Comparison of ENCODE assay signal across 8 mouse cellular contexts in the genomic region with DNA sequence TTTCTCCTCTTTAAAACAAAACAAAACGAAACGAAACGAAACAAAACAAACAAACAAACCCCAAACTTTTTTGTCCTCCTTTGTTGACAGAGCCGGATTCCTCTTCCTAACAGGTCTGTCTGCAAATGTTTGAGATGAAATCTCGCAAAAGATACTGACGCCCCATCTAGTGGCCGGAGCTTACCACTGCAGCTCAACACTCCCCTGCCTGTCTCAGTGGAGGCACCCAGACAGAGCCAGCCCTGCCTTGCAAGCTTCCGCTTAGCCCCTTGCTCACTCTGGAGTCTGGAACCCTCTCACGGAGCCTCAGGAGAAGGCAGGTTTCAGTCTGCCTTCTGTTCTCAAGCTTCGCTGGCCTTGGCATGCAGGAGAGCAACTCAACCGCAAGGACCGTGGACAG. TPM values are rescaled to one million over a fixed set of nuclear protein-coding genes. Genes with fewer than 3 reads are reported as not detected.
A peak's percentile ranks its signal among the peaks of the same experiment; 100 is the strongest.
DNase-seq lines count a peak whose midpoint lies in the region; ATAC-seq and TF ChIP-seq lines count a peak whose summit lies in the region.

No protein-coding gene starts in this region.

- no peak overlapping the region for H3K9ac ChIP-seq in heart, embryonic 15.5 days
- no peak overlapping the region for H3K9ac ChIP-seq in liver, embryonic 14.5 days (replicated peaks)
- H3K9ac ChIP-seq in neural tube, embryonic 12.5 days: no peak overlapping the region

- peak; percentile 93 for TF ChIP-seq CTCF in E14TG2a.4 (conservative IDR thresholded peaks at IDR 0.05; ENCODE audit: low read length)
- peak; percentile 90 for TF ChIP-seq CTCF in liver, embryonic 14.5 days (IDR thresholded peaks at IDR 0.05; ENCODE audit: low read depth)
- peak; percentile 83; the same call in 1 of the 2 replicates for TF ChIP-seq CTCF in testis, adult 2 months (IDR thresholded peaks at IDR 0.05; ENCODE audit: control insufficient read depth, insufficient read depth, insufficient replicate concordance, low read depth, low read length)

- no peak for TF ChIP-seq EP300 in liver, embryonic 14.5 days (IDR thresholded peaks at IDR 0.05; ENCODE audit: low read depth)

- H3K36me3 ChIP-seq in E14TG2a.4 (ENCODE audit: insufficient read depth, low read length): peaks cover 19% of the 10 kb centered on the region
- H3K36me3 ChIP-seq in forebrain, embryonic 10.5 days (replicated peaks): peaks cover 24% of the 10 kb centered on the region
- peaks cover 22% of the 10 kb centered on the region for H3K36me3 ChIP-seq in heart, embryonic 15.5 days
- no peaks in the 10 kb centered on the region; the same call in none of the 2 replicates for H3K36me3 ChIP-seq in liver, embryonic 14.5 days (replicated peaks; ENCODE audit: control insufficient read depth, insufficient read depth, low read depth)
- H3K36me3 ChIP-seq in neural tube, embryonic 12.5 days: peaks cover 28% of the 10 kb centered on the region
- H3K36me3 ChIP-seq in testis, adult 2 months (ENCODE audit: control insufficient read depth, insufficient read depth, low read length): no peaks in the 10 kb centered on the region

- ATAC-seq in heart, embryonic 15.5 days (replicated peaks; ENCODE audit: insufficient number of reproducible peaks, insufficient read depth, low FRiP score, low read depth): 0 out of 2 replicates have a peak, but pooled peaks have one; percentile 44
- ATAC-seq in liver, embryonic 14.5 days (ENCODE audit: insufficient read depth): no peak; the same call in 1 of the 2 replicates
- peak; percentile 67 for ATAC-seq in neural tube, embryonic 12.5 days (ENCODE audit: low FRiP score, low read depth)

- H3K4me2 ChIP-seq in heart, embryonic 15.5 days: peak overlapping the region; percentile 48
- H3K4me2 ChIP-seq in liver, embryonic 14.5 days (ENCODE audit: low read depth): peak overlapping the region; percentile 30; the same call in 1 of the 2 replicates
- 0 out of 2 replicates have a peak overlapping the region, but pooled peaks have one; percentile 25 for H3K4me2 ChIP-seq in neural tube, embryonic 12.5 days (replicated peaks)

- H3K4me3 ChIP-seq in E14TG2a.4 (replicated peaks; ENCODE audit: low read length): 0 out of 2 replicates have a peak overlapping the region, but pooled peaks have one; percentile 7
- H3K4me3 ChIP-seq in forebrain, embryonic 10.5 days: no peak overlapping the region
- no peak overlapping the region for H3K4me3 ChIP-seq in heart, embryonic 15.5 days
- no peak overlapping the region for H3K4me3 ChIP-seq in liver, embryonic 14.5 days (ENCODE audit: insufficient read depth in 1 of 2, low read depth in 2 of 2, low read length in 2 of 2)
- no peak overlapping the region for H3K4me3 ChIP-seq in neural tube, embryonic 12.5 days
- no peak overlapping the region for H3K4me3 ChIP-seq in testis, adult 2 months (ENCODE audit: control insufficient read depth, low read depth, low read length)

- 5% methylated on average over 12 of the region's 12 CpGs for WGBS in forebrain, embryonic 10.5 days
- WGBS in heart, embryonic 15.5 days: 3% methylated on average over 12 of the region's 12 CpGs
- WGBS in liver, embryonic 14.5 days (ENCODE audit: insufficient replicate concordance): 5% methylated on average over 12 of the region's 12 CpGs
- WGBS in neural tube, embryonic 12.5 days: 6% methylated on average over 12 of the region's 12 CpGs

- peaks cover 26% of the 10 kb centered on the region for H3K27me3 ChIP-seq in E14TG2a.4 (ENCODE audit: insufficient read depth, low read length)
- H3K27me3 ChIP-seq in forebrain, embryonic 10.5 days (ENCODE audit: poor library complexity, severe bottlenecking): peaks cover 83% of the 10 kb centered on the region
- H3K27me3 ChIP-seq in heart, embryonic 15.5 days: peaks cover 27% of the 10 kb centered on the region
- peaks cover 23% of the 10 kb centered on the region for H3K27me3 ChIP-seq in liver, embryonic 14.5 days (ENCODE audit: control insufficient read depth, insufficient read depth, low read length)
- H3K27me3 ChIP-seq in neural tube, embryonic 12.5 days (replicated peaks): peaks cover 38% of the 10 kb centered on the region
- no peaks in the 10 kb centered on the region for H3K27me3 ChIP-seq in testis, adult 2 months (ENCODE audit: control insufficient read depth, insufficient read depth, low read length)

- H3K9me3 ChIP-seq in E14TG2a.4 (ENCODE audit: low read length): no peaks in the 10 kb centered on the region
- no peaks in the 10 kb centered on the region for H3K9me3 ChIP-seq in forebrain, embryonic 10.5 days
- no peaks in the 10 kb centered on the region for H3K9me3 ChIP-seq in heart, embryonic 15.5 days (replicated peaks)
- H3K9me3 ChIP-seq in liver, embryonic 14.5 days (ENCODE audit: control insufficient read depth, low read length): no peaks in the 10 kb centered on the region
- no peaks in the 10 kb centered on the region for H3K9me3 ChIP-seq in neural tube, embryonic 12.5 days

- peak; percentile 48 for DNase-seq in c-Kit-negative CD71-positive TER-119-positive erythroid progenitor cells, embryonic 14.5 days (ENCODE audit: low read depth, low spot score)
- DNase-seq in forebrain, embryonic 10.5 days (ENCODE audit: extremely low spot score, low spot score): peak; percentile 83
- DNase-seq in kidney, postnatal 25 days: peak; percentile 76 to 83
- peak; percentile 50 to 52 (median 50) for DNase-seq in liver, embryonic 14.5 days (ENCODE audit: low read depth in 3 of 3, low spot score in 3 of 3)

- TF ChIP-seq POLR2A in testis, adult 2 months (IDR thresholded peaks at IDR 0.05; ENCODE audit: control insufficient read depth, low read depth, low read length): no peak

- H3K4me1 ChIP-seq in E14TG2a.4 (replicated peaks; ENCODE audit: low read depth, low read length): peaks cover 61% of the 10 kb centered on the region
- H3K4me1 ChIP-seq in forebrain, embryonic 10.5 days: peaks cover 47% of the 10 kb centered on the region
- peaks cover 2% of the 10 kb centered on the region; the same call in 1 of the 2 replicates for H3K4me1 ChIP-seq in heart, embryonic 15.5 days (replicated peaks)
- H3K4me1 ChIP-seq in liver, embryonic 14.5 days (replicated peaks; ENCODE audit: control insufficient read depth in 2 of 2, insufficient read depth in 2 of 2, low read length in 1 of 2): no peaks in the 10 kb centered on the region
- H3K4me1 ChIP-seq in neural tube, embryonic 12.5 days: no peaks in the 10 kb centered on the region; the same call in none of the 2 replicates
- peaks cover 3% of the 10 kb centered on the region for H3K4me1 ChIP-seq in testis, adult 2 months (ENCODE audit: control insufficient read depth, insufficient read depth, low read length)

- H3K27ac ChIP-seq in forebrain, embryonic 10.5 days: no peak overlapping the region
- no peak overlapping the region for H3K27ac ChIP-seq in heart, embryonic 15.5 days
- H3K27ac ChIP-seq in liver, embryonic 14.5 days: no peak overlapping the region
- H3K27ac ChIP-seq in neural tube, embryonic 12.5 days: no peak overlapping the region
- H3K27ac ChIP-seq in testis, adult 2 months (ENCODE audit: control insufficient read depth, insufficient read depth, low read depth, low read length): no peak overlapping the region

RNA-seq across cellular contexts. Expression of gene Tfap2e, which starts 5.4 kb away (rescaled TPM):
- 0.06 TPM in 1 of 2 replicates, not detected in the other for polyA plus RNA-seq in forebrain, embryonic 10.5 days (2016; fragmentation: Nextera tagmentation; extraction: Ambion mirVana)
- not detected in 2 replicates for polyA plus RNA-seq in heart, embryonic 15.5 days (2015; fragmentation: Nextera tagmentation; extraction: Ambion mirVana)
- polyA plus RNA-seq in liver, embryonic 14.5 days (2012; rRNA removed): not detected in 2 replicates
- not detected in 2 replicates for polyA plus RNA-seq in liver, embryonic 14.5 days (2014; fragmentation: Nextera tagmentation; extraction: Ambion mirVana)
- 0.33 and 0.38 TPM in 2 replicates for polyA plus RNA-seq in neural tube, embryonic 12.5 days (2016; fragmentation: Nextera tagmentation; extraction: Ambion mirVana)
- 0.05 and 0.06 TPM in 2 replicates for polyA plus RNA-seq in testis, adult 2 months (2012; rRNA removed)

RNA-seq across cellular contexts. Expression of gene Ncdn, which starts 11.8 kb away (rescaled TPM):
- polyA plus RNA-seq in forebrain, embryonic 10.5 days (2016; fragmentation: Nextera tagmentation; extraction: Ambion mirVana): 36.6 and 36.9 TPM in 2 replicates
- 18.6 and 25.8 TPM in 2 replicates for polyA plus RNA-seq in heart, embryonic 15.5 days (2015; fragmentation: Nextera tagmentation; extraction: Ambion mirVana)
- polyA plus RNA-seq in liver, embryonic 14.5 days (2012; rRNA removed): 5.5 and 5.7 TPM in 2 replicates
- 5.1 and 5.9 TPM in 2 replicates for polyA plus RNA-seq in liver, embryonic 14.5 days (2014; fragmentation: Nextera tagmentation; extraction: Ambion mirVana)
- 60.5 and 64.8 TPM in 2 replicates for polyA plus RNA-seq in neural tube, embryonic 12.5 days (2016; fragmentation: Nextera tagmentation; extraction: Ambion mirVana)
- polyA plus RNA-seq in testis, adult 2 months (2012; rRNA removed): 6.6 and 6.7 TPM in 2 replicates

RNA-seq across cellular contexts. Expression of gene AU040320, which starts 11.9 kb away (rescaled TPM):
- polyA plus RNA-seq in forebrain, embryonic 10.5 days (2016; fragmentation: Nextera tagmentation; extraction: Ambion mirVana): 20.9 and 23.7 TPM in 2 replicates
- 20.2 and 21.9 TPM in 2 replicates for polyA plus RNA-seq in heart, embryonic 15.5 days (2015; fragmentation: Nextera tagmentation; extraction: Ambion mirVana)
- polyA plus RNA-seq in liver, embryonic 14.5 days (2012; rRNA removed): 4.7 and 5.9 TPM in 2 replicates
- 6.0 and 7.5 TPM in 2 replicates for polyA plus RNA-seq in liver, embryonic 14.5 days (2014; fragmentation: Nextera tagmentation; extraction: Ambion mirVana)
- 37.0 and 39.6 TPM in 2 replicates for polyA plus RNA-seq in neural tube, embryonic 12.5 days (2016; fragmentation: Nextera tagmentation; extraction: Ambion mirVana)
- 74.1 and 79.1 TPM in 2 replicates for polyA plus RNA-seq in testis, adult 2 months (2012; rRNA removed)
